In genomic region chr4:135023200-135023599, GRCm38 (mm10) we compare ENCODE assay signal across 18 mouse cellular contexts.
DNase-seq lines count a peak whose midpoint lies in the region; ATAC-seq and TF ChIP-seq lines count a peak whose summit lies in the region.
"Had no signal": no experiment of that assay in that cellular context is flagged by ENCODE, and none has a peak within 500 bp of the region (broad histone marks: within the 10 kb centered on the region; RNA-seq: fewer than 3 reads in every experiment).

No protein-coding gene starts in this region.

- H3K27me3 ChIP-seq in intestine, postnatal 0 days (replicated peaks; ENCODE audit: control insufficient read depth, insufficient read depth, low read length) = no peaks in the 10 kb centered on the region
- no peaks in the 10 kb centered on the region for H3K27me3 ChIP-seq in intestine, embryonic 16.5 days (replicated peaks; ENCODE audit: control insufficient read depth, insufficient read depth, low read length)
- H3K27me3 ChIP-seq: embryonic facial prominence, embryonic 12.5 days; forebrain, embryonic 13.5 days; hindbrain, embryonic 15.5 days; midbrain, embryonic 13.5 days had no signal

- peak; percentile 50 for TF ChIP-seq CTCF in intestine, postnatal 0 days (IDR thresholded peaks at IDR 0.05; ENCODE audit: low read depth)
- TF ChIP-seq CTCF in embryonic fibroblast, embryonic 13.5 days (IDR thresholded peaks at IDR 0.05; ENCODE audit: borderline replicate concordance, insufficient read depth, low read length) = peak; percentile 8; the same call in 1 of the 2 replicates

- no peak overlapping the region for H3K27ac ChIP-seq in intestine, postnatal 0 days (ENCODE audit: low read depth, low read length)
- H3K27ac ChIP-seq in intestine, embryonic 16.5 days (ENCODE audit: low read length) = no peak overlapping the region
- no peak overlapping the region for H3K27ac ChIP-seq in embryonic fibroblast, embryonic 13.5 days (ENCODE audit: insufficient read depth, low read length)
- H3K27ac ChIP-seq: embryonic facial prominence, embryonic 12.5 days; forebrain, embryonic 13.5 days; hindbrain, embryonic 15.5 days; limb, embryonic 13.5 days; midbrain, embryonic 13.5 days; neural tube, embryonic 13.5 days had no signal

- 96% methylated on average over 5 of the region's 5 CpGs for WGBS in intestine, postnatal 0 days
- WGBS in intestine, embryonic 16.5 days = 97% methylated on average over 5 of the region's 5 CpGs

- no peak for ATAC-seq in intestine, postnatal 0 days
- ATAC-seq in intestine, embryonic 16.5 days = no peak
- ATAC-seq: activated CD4-positive, CD25-positive, alpha-beta regulatory T cell, adult 4 months; forebrain, embryonic 13.5 days; midbrain, embryonic 13.5 days had no signal

- H3K9ac ChIP-seq in intestine, postnatal 0 days (ENCODE audit: low read depth, low read length) = no peak overlapping the region
- no peak overlapping the region for H3K9ac ChIP-seq in intestine, embryonic 16.5 days (ENCODE audit: low read depth, low read length)
- H3K9ac ChIP-seq: embryonic facial prominence, embryonic 12.5 days; forebrain, embryonic 13.5 days; hindbrain, embryonic 15.5 days; limb, embryonic 13.5 days; midbrain, embryonic 13.5 days; neural tube, embryonic 13.5 days had no signal

- H3K4me3 ChIP-seq in intestine, postnatal 0 days (ENCODE audit: low read depth, low read length) = no peak overlapping the region
- H3K4me3 ChIP-seq in intestine, embryonic 16.5 days (ENCODE audit: low read length) = no peak overlapping the region
- no peak overlapping the region for H3K4me3 ChIP-seq in embryonic fibroblast, embryonic 13.5 days (ENCODE audit: insufficient read depth, low read length)
- H3K4me3 ChIP-seq: embryonic facial prominence, embryonic 12.5 days; forebrain, embryonic 13.5 days; hindbrain, embryonic 15.5 days; limb, embryonic 13.5 days; midbrain, embryonic 13.5 days; neural tube, embryonic 13.5 days had no signal

- no peaks in the 10 kb centered on the region for H3K36me3 ChIP-seq in intestine, postnatal 0 days (ENCODE audit: control insufficient read depth, insufficient read depth)
- no peaks in the 10 kb centered on the region for H3K36me3 ChIP-seq in intestine, embryonic 16.5 days (ENCODE audit: control insufficient read depth, insufficient read depth, low read length)
- H3K36me3 ChIP-seq: embryonic facial prominence, embryonic 12.5 days; hindbrain, embryonic 15.5 days; limb, embryonic 13.5 days; midbrain, embryonic 13.5 days; neural tube, embryonic 13.5 days had no signal

- H3K9me3 ChIP-seq in intestine, postnatal 0 days (ENCODE audit: control insufficient read depth) = 0 out of 2 replicates have a peak, but pooled peaks cover 3% of the 10 kb centered on the region
- H3K9me3 ChIP-seq in intestine, embryonic 16.5 days (ENCODE audit: control insufficient read depth, low read length) = no peaks in the 10 kb centered on the region
- H3K9me3 ChIP-seq: embryonic facial prominence, embryonic 12.5 days; hindbrain, embryonic 15.5 days; limb, embryonic 13.5 days; midbrain, embryonic 13.5 days; neural tube, embryonic 13.5 days had no signal

- peak; percentile 27 for DNase-seq in thymus, postnatal 4 days
- DNase-seq in thymus, adult 18-20 months = no peak
- DNase-seq in layer of hippocampus, adult 18-20 months (ENCODE audit: low spot score in 2 of 2) = no peak
- DNase-seq in thymus, postnatal 0 days (ENCODE audit: low spot score) = no peak
- DNase-seq: cerebellum, postnatal 14 days; gastrocnemius, postnatal 14 days; kidney, postnatal 14 days; layer of hippocampus, postnatal 36 days had no signal

- no peak overlapping the region for H3K4me2 ChIP-seq in intestine, postnatal 0 days (replicated peaks; ENCODE audit: low read depth)
- H3K4me2 ChIP-seq in intestine, embryonic 16.5 days (ENCODE audit: low read depth, low read length) = no peak overlapping the region
- H3K4me2 ChIP-seq: embryonic facial prominence, embryonic 12.5 days; forebrain, embryonic 13.5 days; hindbrain, embryonic 15.5 days; limb, embryonic 13.5 days; midbrain, embryonic 13.5 days; neural tube, embryonic 13.5 days had no signal

- H3K4me1 ChIP-seq in intestine, postnatal 0 days (replicated peaks; ENCODE audit: control insufficient read depth, insufficient read depth, low read length) = no peaks in the 10 kb centered on the region
- peaks cover 6% of the 10 kb centered on the region; the same call in 1 of the 2 replicates for H3K4me1 ChIP-seq in intestine, embryonic 16.5 days (ENCODE audit: control insufficient read depth, insufficient read depth, low read length)
- H3K4me1 ChIP-seq in embryonic fibroblast, embryonic 13.5 days (ENCODE audit: control insufficient read depth, insufficient read depth, low read length) = no peaks in the 10 kb centered on the region
- H3K4me1 ChIP-seq: forebrain, embryonic 13.5 days had no signal

- no peak for TF ChIP-seq POLR2A in embryonic fibroblast, embryonic 13.5 days (IDR thresholded peaks at IDR 0.05; ENCODE audit: low read depth, low read length)
